Mouse (Mus musculus) kidney, postnatal 0 days (tissue): Measurements from ENCODE around the gene Marcks. TPM values are rescaled to one million over a fixed set of nuclear protein-coding genes. Genes with fewer than 3 reads are reported as not detected.

Experiments used
- ATAC-seq: fragments of 200-750 bp; cut with Nextera tagmentation; replicated peaks from 2 replicates; pipeline ENCODE4 v1.8.0; 2017; ENCODE audit warnings: low read depth, moderate number of reproducible peaks, moderate TSS enrichment, moderate library complexity; ENCODE audit not compliant: low FRiP score
- DNase-seq: peaks from one replicate; pipeline ENCODE4 v3.0.0-alpha.2; 2016; ENCODE audit warnings: low spot score
- H3K27ac ChIP-seq: fragments of 300-500 bp; sonication (generic); 2 replicates; pipeline ENCODE4 v1.5.1; 2014; ENCODE audit warnings: mild to moderate bottlenecking
- H3K27me3 ChIP-seq: fragments of 300-500 bp; sonication (generic); 2 replicates; pipeline ENCODE4 v1.6.1; 2014; ENCODE audit warnings: low read length, mixed read lengths; ENCODE audit not compliant: insufficient read depth
- H3K36me3 ChIP-seq: fragments of 300-500 bp; sonication (generic); 2 replicates; pipeline ENCODE4 v1.6.1; 2014; ENCODE audit warnings: low read length, mixed read lengths; ENCODE audit not compliant: insufficient read depth
- H3K4me1 ChIP-seq: fragments of 300-500 bp; sonication (generic); replicated peaks from 2 replicates; pipeline ENCODE4 v1.6.1; 2014; ENCODE audit warnings: antibody characterized with exemption, low read length, mixed read lengths; ENCODE audit not compliant: insufficient read depth
- H3K4me2 ChIP-seq: fragments of 300-500 bp; sonication (generic); 2 replicates; pipeline ENCODE4 v1.6.1; 2014; ENCODE audit warnings: mild to moderate bottlenecking, low read length, moderate library complexity, mixed read lengths
- H3K4me3 ChIP-seq: fragments of 300-500 bp; sonication (generic); replicated peaks from 2 replicates; pipeline ENCODE4 v1.5.1; 2014; ENCODE audit warnings: low read depth, low read length
- H3K9ac ChIP-seq: fragments of 300-500 bp; sonication (generic); 2 replicates; pipeline ENCODE4 v1.6.1; 2014; ENCODE audit warnings: low read depth, low read length
- H3K9me3 ChIP-seq: fragments of 300-500 bp; sonication (generic); replicated peaks from 2 replicates; pipeline ENCODE4 v1.6.1; 2016; ENCODE audit warnings: low read length, inconsistent platforms, mixed read lengths
- CTCF ChIP-seq: IDR thresholded peaks from 2 replicates; pipeline ENCODE4 v1.5.1; 2016; ENCODE audit warnings: antibody characterized with exemption, low read depth, mild to moderate bottlenecking, moderate library complexity
- WGBS: fragments of 180-500 bp; shearing (Covaris S2); extraction: QIAGEN DNeasy Blood & Tissue Kit; methylation state at CpG from one replicate; pipeline ENCODE4 v1.1.7; 2014; 5-methylcytosine and 5-hydroxymethylcytosine counted together
- polyA plus RNA-seq: library from polyadenylated mRNA; unstranded; fragments of >200 nt; fragmentation: Nextera tagmentation; extraction: Ambion mirVana; gene quantifications from 2 replicates; pipeline ENCODE4 v1.2.1, GENCODE M21; 2015

Gene Marcks
- polyA plus RNA-seq, 1 experiment from 2014 or later: 113 TPM

- no peak for TF ChIP-seq CTCF
- H3K9me3 ChIP-seq: no peaks in the 10 kb centered on the region
- H3K4me3 ChIP-seq: no peak overlapping the region
- ATAC-seq: no peak
- H3K27me3 ChIP-seq: no peaks in the 10 kb centered on the region
- no peak overlapping the region for H3K4me2 ChIP-seq
- WGBS: 88% methylated on average over 3 of the region's 3 CpGs
- DNase-seq: no peak
- no peak overlapping the region for H3K9ac ChIP-seq
- H3K36me3 ChIP-seq: 0 out of 2 replicates have a peak, but pooled peaks cover 3% of the 10 kb centered on the region
- no peaks in the 10 kb centered on the region for H3K4me1 ChIP-seq
- no peak overlapping the region for H3K27ac ChIP-seq
Observed at GRCm38 (mm10) chr10:37129652-37130051, 9.1 kb downstream of the Marcks start.

- TF ChIP-seq CTCF: no peak
- Histone ChIP-seq H3K36me3 (no peaks in the 10 kb centered on the region), H3K9ac (no peak overlapping the region), H3K27me3 (no peaks in the 10 kb centered on the region), H3K9me3 (no peaks in the 10 kb centered on the region), H3K4me2 (no peak overlapping the region), H3K4me3 (no peak overlapping the region), H3K27ac (no peak overlapping the region), H3K4me1 (0 out of 2 replicates have a peak, but pooled peaks cover 6% of the 10 kb centered on the region)
- 81% methylated on average over 2 of the region's 2 CpGs for WGBS
- DNase-seq: no peak
- no peak for ATAC-seq
Observed at GRCm38 (mm10) chr10:37115329-37115728, 23.4 kb downstream of the Marcks start.

- 47% methylated on average over 4 of the region's 4 CpGs for WGBS
- Histone ChIP-seq H3K27ac (no peak overlapping the region), H3K4me3 (no peak overlapping the region), H3K9me3 (no peaks in the 10 kb centered on the region), H3K4me2 (no peak overlapping the region), H3K4me1 (0 out of 2 replicates have a peak, but pooled peaks cover 6% of the 10 kb centered on the region), H3K9ac (no peak overlapping the region), H3K27me3 (no peaks in the 10 kb centered on the region), H3K36me3 (no peaks in the 10 kb centered on the region)
- ATAC-seq (no peak), DNase-seq (peak; percentile 42)
- TF ChIP-seq CTCF: no peak
Observed at GRCm38 (mm10) chr10:37112812-37113211, 25.9 kb downstream of the Marcks start.

GRCm38 (mm10) chr10:37112362-37112761, 26.4 kb downstream of the Marcks start:
- peak; percentile 66; the same call in 1 of the 2 replicates for ATAC-seq
- Histone ChIP-seq H3K4me2 (no peak overlapping the region), H3K9ac (no peak overlapping the region), H3K9me3 (no peaks in the 10 kb centered on the region), H3K4me3 (no peak overlapping the region), H3K27me3 (no peaks in the 10 kb centered on the region), H3K36me3 (no peaks in the 10 kb centered on the region), H3K4me1 (0 out of 2 replicates have a peak, but pooled peaks cover 6% of the 10 kb centered on the region), H3K27ac (no peak overlapping the region)
- WGBS: 33% methylated on average over 3 of the region's 3 CpGs
- no peak for DNase-seq
- no peak for TF ChIP-seq CTCF

- no peaks in the 10 kb centered on the region for H3K27me3 ChIP-seq
- H3K27ac ChIP-seq: no peak overlapping the region
- H3K36me3 ChIP-seq: no peaks in the 10 kb centered on the region
- ATAC-seq (no peak), DNase-seq (no peak)
- 0 out of 2 replicates have a peak, but pooled peaks cover 6% of the 10 kb centered on the region for H3K4me1 ChIP-seq
- H3K4me3 ChIP-seq: no peak overlapping the region
- H3K9me3 ChIP-seq: no peaks in the 10 kb centered on the region
- WGBS: 67% methylated on average over 2 of the region's 2 CpGs
- no peak overlapping the region for H3K4me2 ChIP-seq
- H3K9ac ChIP-seq: no peak overlapping the region
- no peak for TF ChIP-seq CTCF
Observed at GRCm38 (mm10) chr10:37111432-37111831, 27.3 kb downstream of the Marcks start.

- H3K9me3 ChIP-seq: no peaks in the 10 kb centered on the region
- WGBS: 28% methylated on average over 4 of the region's 4 CpGs
- ATAC-seq (no peak), DNase-seq (peak; percentile 66)
- no peaks in the 10 kb centered on the region for H3K36me3 ChIP-seq
- H3K9ac ChIP-seq: no peak overlapping the region
- no peak for TF ChIP-seq CTCF
- no peak overlapping the region for H3K4me3 ChIP-seq
- no peak overlapping the region for H3K27ac ChIP-seq
- H3K4me2 ChIP-seq: no peak overlapping the region
- H3K4me1 ChIP-seq: no peaks in the 10 kb centered on the region
- no peaks in the 10 kb centered on the region for H3K27me3 ChIP-seq
Observed at GRCm38 (mm10) chr10:37106871-37107627, 31.7 kb downstream of the Marcks start.

- DNase-seq: no peak
- Histone ChIP-seq H3K9me3 (no peaks in the 10 kb centered on the region), H3K27me3 (no peaks in the 10 kb centered on the region), H3K9ac (no peak overlapping the region), H3K4me1 (no peaks in the 10 kb centered on the region), H3K4me2 (no peak overlapping the region), H3K4me3 (no peak overlapping the region), H3K36me3 (no peaks in the 10 kb centered on the region), H3K27ac (no peak overlapping the region)
- ATAC-seq: no peak
- no peak for TF ChIP-seq CTCF
- 68% methylated on average over 8 of the region's 8 CpGs for WGBS
Observed at GRCm38 (mm10) chr10:37106303-37106702, 32.4 kb downstream of the Marcks start.
